Mouse (Mus musculus) c-Kit-negative CD71-positive TER-119-positive erythroid progenitor cells, embryonic 14.5 days (primary cell): ENCODE data around the gene Ifi205.
"Not testable (repeated sequence)": the region's sequence is repeated elsewhere in the genome, so short reads cannot be mapped to it uniquely, and the experiment has no call there.

Experiments used
- DNase-seq: peaks from one replicate; pipeline ENCODE4 v3.0.0-alpha.2; 2013; ENCODE audit warnings: low read depth, low spot score

The Ifi205 gene

DNA sequence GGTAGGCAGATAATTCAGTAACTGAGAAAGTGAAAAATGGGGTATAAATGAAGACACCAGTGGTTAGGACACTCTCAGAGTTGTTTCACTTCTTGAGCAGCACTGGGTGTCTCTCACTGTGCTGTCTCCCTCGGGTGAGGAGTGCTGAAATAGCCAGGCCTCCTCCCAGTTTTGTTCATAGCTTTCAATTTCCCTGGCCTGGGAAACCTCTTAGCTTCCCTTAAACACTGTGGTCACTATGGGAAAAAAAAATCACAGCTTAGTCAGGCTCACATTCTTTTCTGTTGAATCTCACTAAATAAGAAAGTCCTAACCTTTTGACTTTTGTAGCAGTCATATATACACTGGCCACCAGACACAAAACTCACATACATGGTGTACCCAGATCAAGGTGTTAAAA is at the start of gene Ifi205:
Gene Ifi205, minus strand, starts transcription at position 113 of the 400 bp plus-strand sequence.
- DNase-seq = no peak

DNA sequence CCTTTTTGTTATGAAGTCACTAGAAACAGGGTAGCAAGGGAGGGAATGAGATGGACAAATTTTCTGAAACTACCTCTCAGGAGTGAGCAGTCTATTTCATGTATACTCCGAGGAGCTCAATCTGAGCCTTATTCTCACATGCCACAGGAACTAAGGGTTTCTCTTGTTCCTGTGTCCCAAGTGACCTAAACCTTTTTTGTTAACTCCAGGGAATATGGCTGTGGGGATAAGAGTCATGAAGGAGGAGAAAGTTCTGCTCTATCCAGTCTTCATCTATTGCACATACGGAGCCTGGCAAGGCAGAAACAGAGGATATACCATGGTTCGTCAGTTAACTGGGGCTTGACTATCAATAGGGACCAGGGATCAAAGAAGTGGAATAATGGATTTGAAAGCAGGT is 34.7 kb upstream of the Ifi205 start, which contains the start of gene Olfr430:
Gene Olfr430, plus strand, starts transcription at position 301 of the 400 bp plus-strand sequence.
- DNase-seq = no peak

- DNase-seq = no peak
Measured at GRCm38 (mm10) chr1:174055248-174055647, 23.6 kb upstream of the Ifi205 start.

- DNase-seq = no peak
Measured at GRCm38 (mm10) chr1:174052981-174053380, 21.4 kb upstream of the Ifi205 start.

GRCm38 (mm10) chr1:174051931-174052536 is 20.4 kb upstream of the Ifi205 start:
- DNase-seq = no peak

GRCm38 (mm10) chr1:174051515-174051914 is 19.9 kb upstream of the Ifi205 start:
- DNase-seq = no peak

DNA sequence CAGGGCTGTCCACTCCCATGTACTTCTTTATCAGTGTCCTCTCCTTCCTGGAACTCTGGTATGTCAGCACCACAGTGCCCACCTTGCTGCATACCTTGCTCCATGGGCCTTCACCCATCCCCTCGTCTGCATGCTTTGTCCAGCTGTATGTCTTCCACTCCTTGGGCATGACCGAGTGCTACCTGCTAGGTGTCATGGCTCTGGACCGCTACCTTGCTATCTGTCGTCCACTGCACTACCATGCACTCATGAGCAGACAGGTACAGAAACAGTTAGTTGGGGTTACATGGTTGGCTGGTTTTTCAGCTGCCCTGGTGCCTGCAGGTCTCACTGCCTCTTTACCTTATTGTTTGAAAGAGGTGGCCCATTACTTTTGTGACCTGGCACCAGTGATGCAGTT is 18.9 kb upstream of the Ifi205 start:
- DNase-seq = no peak

DNA sequence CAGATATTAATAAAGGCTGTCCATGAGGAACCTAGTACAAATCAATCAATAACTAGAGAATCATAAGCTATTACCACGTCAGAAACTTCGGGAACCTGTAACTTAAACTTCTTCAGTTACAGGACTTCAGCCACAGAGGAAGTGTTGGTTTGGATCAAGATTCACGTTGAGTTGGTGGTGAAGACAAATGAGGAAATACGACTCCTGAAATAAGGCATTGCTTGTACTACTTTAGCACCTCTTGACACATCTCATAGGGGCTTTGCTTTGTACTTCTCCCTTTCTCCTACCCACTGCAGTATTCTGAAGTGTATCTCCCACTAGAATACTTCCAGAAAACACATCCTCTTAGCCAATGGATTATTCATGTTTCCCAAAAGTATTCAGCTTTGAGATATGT is 17.7 kb upstream of the Ifi205 start:
- not testable (repeated sequence) for DNase-seq

DNA sequence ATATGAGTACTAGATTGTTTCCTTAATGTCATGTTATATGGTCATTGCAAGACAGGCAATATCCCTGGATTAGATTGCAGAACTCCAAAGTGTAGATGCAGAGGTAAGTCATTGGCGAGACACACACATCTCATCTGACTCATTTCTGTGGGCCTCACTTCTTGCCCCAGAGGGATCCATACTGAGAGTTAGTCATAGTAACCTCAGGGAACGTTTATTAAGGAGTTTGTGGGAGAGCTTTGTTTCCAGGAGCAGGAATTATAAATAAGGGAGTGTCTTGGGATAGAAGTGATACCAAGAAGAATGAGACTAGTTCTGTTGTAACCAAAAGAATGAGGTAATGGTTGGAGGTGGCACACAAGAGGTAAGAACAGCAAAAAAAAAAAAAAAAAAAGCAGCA is 17.3 kb upstream of the Ifi205 start, which contains the start of gene Olfr432:
Gene Olfr432, plus strand, starts transcription at position 313 of the 400 bp plus-strand sequence.
- DNase-seq = no peak

DNA sequence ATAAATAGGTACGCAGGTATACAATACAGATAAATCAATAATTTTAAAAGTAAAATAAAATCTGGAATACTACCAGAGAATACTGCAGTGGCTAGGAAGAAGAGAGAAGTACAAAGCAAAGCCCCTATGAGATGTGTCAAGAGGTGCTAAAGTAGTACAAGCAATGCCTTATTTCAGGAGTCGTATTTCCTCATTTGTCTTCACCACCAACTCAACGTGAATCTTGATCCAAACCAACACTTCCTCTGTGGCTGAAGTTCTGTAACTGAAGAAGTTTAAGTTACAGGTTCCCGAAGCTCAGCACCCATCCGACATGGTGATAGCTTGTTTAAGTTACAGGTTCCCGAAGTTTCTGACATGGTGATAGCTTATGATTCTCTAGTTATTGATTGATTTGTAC is 16.6 kb upstream of the Ifi205 start:
- not testable (repeated sequence) for DNase-seq

DNA sequence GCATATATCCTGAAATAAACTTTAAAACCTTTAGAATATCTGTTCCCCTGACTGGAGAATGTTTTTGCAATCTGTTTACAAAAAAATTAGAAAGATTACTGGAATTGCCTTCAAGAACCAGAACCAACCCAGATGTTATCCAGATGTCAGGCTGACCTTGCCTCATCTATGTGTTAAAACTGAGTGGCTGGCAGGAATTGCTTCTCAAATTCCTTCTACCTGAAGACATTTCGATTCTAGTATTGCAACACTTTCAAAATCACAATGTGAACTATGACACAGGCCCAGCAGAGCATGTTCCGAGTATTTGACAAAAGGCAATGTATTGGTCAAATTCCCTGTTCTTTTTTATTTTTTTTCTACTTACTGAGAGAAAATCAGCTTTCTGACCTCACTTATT is 12.8 kb upstream of the Ifi205 start:
- no peak for DNase-seq

- DNase-seq = not testable (repeated sequence)
Measured at GRCm38 (mm10) chr1:174042091-174042884, 10.7 kb upstream of the Ifi205 start.

- no peak for DNase-seq
Measured at GRCm38 (mm10) chr1:174040523-174041177, 9.0 kb upstream of the Ifi205 start, which contains the start of gene Olfr433. Olfr433 (plus strand) TSS chr1:174040705.

DNA sequence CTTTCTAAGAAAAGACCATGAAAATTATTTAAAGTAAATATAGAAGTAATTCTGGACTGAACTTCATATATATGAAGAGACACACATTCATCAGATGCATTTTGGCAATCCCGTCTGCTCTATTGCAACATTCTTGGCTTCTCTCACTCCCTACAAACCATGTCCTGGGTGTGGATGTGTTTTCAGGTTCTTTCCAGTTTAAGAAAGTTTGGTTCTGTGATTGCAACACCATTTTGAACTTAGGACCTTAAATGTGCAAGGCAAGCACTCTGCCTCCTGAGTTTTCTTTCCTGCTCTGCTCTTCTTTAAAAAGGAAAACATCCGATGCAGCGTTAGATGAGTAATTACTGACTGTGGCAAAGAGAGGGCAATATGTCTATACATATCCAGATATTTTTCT is 6.9 kb upstream of the Ifi205 start:
- no peak for DNase-seq

GRCm38 (mm10) chr1:174035841-174036240 is 4.2 kb upstream of the Ifi205 start:
- no peak for DNase-seq

DNA sequence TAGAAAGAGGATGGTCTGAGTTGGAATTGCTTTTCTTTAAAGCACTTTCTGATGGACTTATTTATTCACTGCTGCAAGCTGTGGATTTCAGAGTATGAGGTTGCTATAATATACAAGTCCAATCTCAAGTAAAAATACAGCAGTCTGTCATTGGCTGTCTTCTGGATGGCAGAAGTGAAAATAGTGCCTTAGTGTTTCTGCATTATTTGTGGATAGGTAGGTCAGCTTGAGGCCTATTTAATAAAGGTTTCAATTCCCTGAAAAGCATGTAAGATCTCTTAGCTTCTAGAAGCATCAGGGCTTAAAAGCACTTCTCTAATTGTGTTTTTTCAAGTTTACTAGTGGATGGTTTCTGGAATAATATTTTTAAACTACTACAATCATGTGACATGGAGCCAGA is 24.6 kb downstream of the Ifi205 start:
- DNase-seq = not testable (repeated sequence)

DNA sequence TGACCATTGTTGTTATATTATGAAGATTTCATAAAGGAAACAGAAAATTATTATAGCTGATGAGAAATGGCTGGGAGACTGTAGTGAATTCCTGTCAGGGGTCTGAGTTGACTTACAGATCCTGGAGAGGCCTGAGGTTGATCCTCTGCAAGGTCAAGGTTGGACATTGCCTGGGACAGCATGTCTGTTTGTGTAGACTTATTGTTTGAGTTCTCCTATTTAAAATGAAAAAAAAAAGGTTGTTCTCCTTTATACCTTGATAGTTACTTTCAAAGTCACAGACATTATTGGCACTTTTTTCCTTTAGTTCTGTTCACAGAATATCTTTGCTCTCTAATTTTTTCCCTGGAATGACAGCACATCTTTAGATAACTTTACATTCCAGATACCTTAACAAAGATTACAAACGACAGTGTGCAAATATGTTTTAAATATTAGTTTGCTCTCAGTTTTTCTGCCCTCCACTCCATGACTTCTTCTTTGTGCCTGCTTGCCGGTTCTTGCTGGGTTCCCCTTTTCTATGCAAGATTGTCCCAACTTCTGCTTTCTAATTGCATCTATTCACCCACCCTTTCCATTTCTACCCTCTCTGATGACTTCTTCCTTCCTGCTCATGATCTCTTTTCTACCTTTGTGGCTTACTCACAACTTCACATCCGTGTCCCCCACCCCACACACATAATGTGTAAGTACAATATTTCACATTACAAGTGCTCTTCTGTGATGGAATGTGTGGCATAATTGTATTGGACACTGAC is 27.1 kb downstream of the Ifi205 start:
- not testable (repeated sequence) for DNase-seq

DNA sequence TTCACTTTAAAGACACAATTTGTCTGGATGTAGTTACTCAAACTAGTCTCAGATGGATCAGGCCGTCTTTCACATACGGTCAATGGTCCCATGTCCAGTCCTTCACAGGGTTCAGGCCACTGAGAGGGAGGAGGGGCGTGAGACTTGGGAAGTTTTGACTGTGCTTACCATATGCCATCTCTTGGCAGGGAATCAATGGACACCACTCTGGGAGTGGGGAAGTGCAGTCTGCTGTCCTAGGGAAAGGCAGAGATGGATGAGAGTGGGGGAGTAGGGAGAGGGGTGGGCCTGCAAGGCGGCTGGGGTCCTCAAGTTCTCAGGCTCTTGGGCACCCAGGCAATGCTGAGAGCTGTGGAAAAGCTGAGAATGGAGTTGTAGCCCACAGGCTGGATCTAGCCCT is 36.6 kb downstream of the Ifi205 start:
- no peak for DNase-seq

- not testable (repeated sequence) for DNase-seq
Measured at GRCm38 (mm10) chr1:173982694-173983305, 48.8 kb downstream of the Ifi205 start, which contains the start of gene Ifi202b. Ifi202b (minus strand) TSS chr1:173982744.

- not testable (repeated sequence) for DNase-seq
Measured at GRCm38 (mm10) chr1:173981038-173981437, 50.6 kb downstream of the Ifi205 start.

- DNase-seq = no peak
Measured at GRCm38 (mm10) chr1:173977622-173978021, 54.0 kb downstream of the Ifi205 start.
